Mouse (Mus musculus) forebrain, embryonic 14.5 days (tissue): ENCODE measurements around the gene Gsta2. TPM values are rescaled to one million over a fixed set of nuclear protein-coding genes. Genes with fewer than 3 reads are reported as not detected.
"Not testable (repeated sequence)": the region's sequence is repeated elsewhere in the genome, so short reads cannot be mapped to it uniquely, and the experiment has no call there.

Experiments
- ATAC-seq: fragments of 200-750 bp; cut with Nextera tagmentation; 2 replicates; pipeline ENCODE4 v1.8.0; 2017; ENCODE audit warnings: mild to moderate bottlenecking, moderate library complexity
- DNase-seq: peaks from one replicate; pipeline ENCODE4 v3.0.0-alpha.2; 2015; ENCODE audit warnings: low spot score
- H3K27ac ChIP-seq: fragments of 300-500 bp; sonication (generic); 2 replicates; pipeline ENCODE4 v1.5.1; 2014; ENCODE audit warnings: low read depth, mild to moderate bottlenecking, control low read depth, low read length, moderate library complexity
- H3K27me3 ChIP-seq: fragments of 300-500 bp; sonication (generic); replicated peaks from 2 replicates; pipeline ENCODE4 v1.6.1; 2014; ENCODE audit warnings: low read length, control low read depth, mixed read lengths; ENCODE audit not compliant: control insufficient read depth, insufficient read depth
- H3K36me3 ChIP-seq: fragments of 300-500 bp; sonication (generic); 2 replicates; pipeline ENCODE4 v1.6.1; 2014; ENCODE audit warnings: low read length, control low read depth; ENCODE audit not compliant: control insufficient read depth, insufficient read depth
- H3K4me1 ChIP-seq: fragments of 300-500 bp; sonication (generic); 2 replicates; pipeline ENCODE4 v1.6.1; 2014; ENCODE audit warnings: antibody characterized with exemption, low read length, control low read depth; ENCODE audit not compliant: control insufficient read depth, insufficient read depth
- H3K4me2 ChIP-seq: fragments of 300-500 bp; sonication (generic); 2 replicates; pipeline ENCODE4 v1.6.1; 2014; ENCODE audit warnings: mild to moderate bottlenecking, control low read depth, low read length
- H3K4me3 ChIP-seq: fragments of 300-500 bp; sonication (generic); 2 replicates; pipeline ENCODE4 v1.5.1; 2014; ENCODE audit warnings: low read depth, low read length, control low read depth
- H3K9ac ChIP-seq: fragments of 300-500 bp; sonication (generic); 2 replicates; pipeline ENCODE4 v1.6.1; 2014; ENCODE audit warnings: mild to moderate bottlenecking, low read length, control low read depth, moderate library complexity
- H3K9me3 ChIP-seq: fragments of 300-500 bp; sonication (generic); replicated peaks from 2 replicates; pipeline ENCODE4 v1.6.1; 2016; ENCODE audit warnings: low read length, control low read depth, mixed read lengths; ENCODE audit not compliant: control insufficient read depth
- WGBS: fragments of 180-500 bp; shearing (Covaris S2); extraction: QIAGEN DNeasy Blood & Tissue Kit; methylation state at CpG from one replicate; pipeline ENCODE4 v1.1.7; 2014; 5-methylcytosine and 5-hydroxymethylcytosine counted together
- polyA plus RNA-seq: library from polyadenylated mRNA; unstranded; fragments of >200 nt; fragmentation: Nextera tagmentation; extraction: Ambion mirVana; gene quantifications from 2 replicates; pipeline ENCODE4 v1.2.1, GENCODE M21; 2014

Gene Gsta2
- polyA plus RNA-seq, 1 experiment from 2014 or later = not detected

DNA sequence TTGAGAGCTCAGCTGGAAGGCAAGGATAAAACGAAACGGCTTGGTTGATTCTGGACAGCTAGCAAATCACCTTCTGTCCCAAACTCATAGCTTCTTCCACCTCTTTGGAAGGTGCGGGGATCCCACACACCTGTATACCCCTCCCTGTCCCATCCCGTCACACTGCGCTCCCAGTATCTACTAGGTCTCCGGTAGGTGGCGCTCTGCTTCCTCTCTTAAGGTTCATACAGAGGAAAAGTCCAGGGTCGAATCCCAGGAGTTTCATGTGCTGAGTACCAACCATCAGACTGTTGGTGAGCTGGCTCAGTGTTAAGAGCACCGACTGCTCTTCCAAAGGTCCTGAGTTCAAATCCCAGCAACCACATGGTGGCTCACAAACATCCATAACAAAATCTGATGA lies 2.5 kb upstream of the Gsta2 start:
- H3K4me2 ChIP-seq = no peak overlapping the region
- no peaks in the 10 kb centered on the region for H3K36me3 ChIP-seq
- H3K9ac ChIP-seq = no peak overlapping the region
- ATAC-seq (peak; percentile 72), DNase-seq (peak; percentile 81)
- H3K27me3 ChIP-seq = no peaks in the 10 kb centered on the region
- WGBS = 13% methylated on average over 9 of the region's 9 CpGs
- no peak overlapping the region for H3K27ac ChIP-seq
- H3K4me3 ChIP-seq = no peak overlapping the region
- H3K9me3 ChIP-seq = no peaks in the 10 kb centered on the region
- no peaks in the 10 kb centered on the region for H3K4me1 ChIP-seq

DNA sequence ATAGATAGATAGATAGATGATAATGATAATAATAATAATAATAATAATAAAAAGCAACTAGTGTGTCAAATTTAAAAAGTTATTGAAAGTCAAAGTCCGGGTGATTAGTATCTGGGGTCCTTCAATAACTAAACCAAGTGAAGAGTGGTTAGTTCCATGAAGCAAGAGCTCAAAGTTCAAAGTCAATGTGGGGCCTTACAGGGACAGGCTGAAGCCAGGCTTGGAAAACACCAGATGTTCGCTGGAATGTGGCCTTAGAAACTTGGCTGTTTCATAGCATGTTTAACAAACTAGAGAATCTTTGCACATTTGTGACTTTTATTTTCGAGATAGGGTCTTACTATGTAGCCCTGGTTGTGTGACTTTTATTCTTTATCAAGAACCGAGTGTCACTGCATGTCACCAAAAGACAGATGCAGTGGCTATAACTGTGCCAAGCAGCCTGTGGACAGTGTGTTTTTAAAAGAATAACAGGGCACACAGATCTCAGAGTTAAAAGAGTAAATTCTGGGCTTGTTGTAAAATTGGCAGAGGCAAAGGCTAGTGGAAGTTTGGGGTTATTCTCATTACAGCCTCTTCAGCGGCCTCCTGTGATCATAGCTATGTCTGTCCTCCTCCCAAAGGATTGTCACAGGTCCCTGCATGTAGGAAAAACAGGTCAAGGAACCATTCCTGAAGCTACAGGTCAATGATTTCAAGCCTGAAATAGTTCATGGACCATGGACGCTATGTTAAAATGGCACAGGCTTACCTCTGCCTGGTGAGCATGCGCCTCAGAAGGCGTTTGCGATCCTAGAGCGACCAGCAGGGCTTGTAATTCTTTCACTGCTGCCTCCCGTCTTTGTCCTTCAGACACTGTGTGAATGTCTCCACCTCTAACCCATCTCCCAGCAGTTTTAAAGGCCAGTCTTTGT lies 666 bp downstream of the Gsta2 start:
- Histone ChIP-seq H3K4me1 (no peaks in the 10 kb centered on the region), H3K9me3 (no peaks in the 10 kb centered on the region), H3K4me3 (no peak overlapping the region), H3K4me2 (no peak overlapping the region), H3K9ac (no peak overlapping the region), H3K36me3 (no peaks in the 10 kb centered on the region), H3K27ac (no peak overlapping the region), H3K27me3 (no peaks in the 10 kb centered on the region)
- WGBS = 83% methylated on average over 11 of the region's 11 CpGs
- DNase-seq = no peak
- no peak for ATAC-seq

GRCm38 (mm10) chr9:78351504-78352220 lies 3.9 kb downstream of the Gsta2 start:
- H3K36me3 ChIP-seq = no peaks in the 10 kb centered on the region
- WGBS = 85% methylated on average over 6 of the region's 6 CpGs
- H3K9ac ChIP-seq = no peak overlapping the region
- H3K4me2 ChIP-seq = no peak overlapping the region
- H3K4me1 ChIP-seq = no peaks in the 10 kb centered on the region
- DNase-seq (no peak), ATAC-seq (no peak)
- H3K27ac ChIP-seq = no peak overlapping the region
- H3K27me3 ChIP-seq = no peaks in the 10 kb centered on the region
- no peak overlapping the region for H3K4me3 ChIP-seq
- H3K9me3 ChIP-seq = no peaks in the 10 kb centered on the region

DNA sequence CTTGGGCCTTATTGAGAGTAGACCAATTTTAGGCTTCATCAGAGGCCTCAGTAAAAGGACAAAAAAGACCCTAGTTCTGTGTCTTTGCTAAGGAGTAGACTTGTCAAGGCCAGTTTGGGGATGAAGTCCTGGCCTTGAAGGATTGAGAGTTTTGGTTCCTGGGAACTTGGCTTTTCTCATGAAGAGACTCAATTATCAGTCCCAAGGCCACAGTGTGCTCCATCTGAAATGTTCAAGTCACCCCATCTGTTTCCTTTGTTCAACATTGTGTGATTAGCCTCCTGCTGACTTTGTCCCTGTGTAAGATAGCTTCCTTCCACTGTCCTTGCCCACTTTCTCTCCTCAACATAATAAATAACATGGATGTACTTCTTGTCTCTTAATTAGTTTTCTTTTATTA lies 5.6 kb downstream of the Gsta2 start:
- DNase-seq, H3K9ac ChIP-seq, ATAC-seq, H3K4me3 ChIP-seq, H3K9me3 ChIP-seq, H3K4me2 ChIP-seq, H3K36me3 ChIP-seq, H3K4me1 ChIP-seq, H3K27me3 ChIP-seq, H3K27ac ChIP-seq: not testable (repeated sequence)

- H3K4me1 ChIP-seq, H3K9ac ChIP-seq, H3K27me3 ChIP-seq, H3K27ac ChIP-seq, H3K36me3 ChIP-seq, H3K4me2 ChIP-seq, H3K4me3 ChIP-seq, ATAC-seq, DNase-seq, H3K9me3 ChIP-seq: not testable (repeated sequence)
- WGBS = 81% methylated on average over 3 of the region's 3 CpGs
These were observed 6.4 kb downstream of the Gsta2 start for GRCm38 (mm10) chr9:78349141-78349540.

GRCm38 (mm10) chr9:78348206-78349004 lies 7.2 kb downstream of the Gsta2 start:
- H3K9ac ChIP-seq, H3K4me3 ChIP-seq, H3K9me3 ChIP-seq, H3K36me3 ChIP-seq, DNase-seq, ATAC-seq, H3K4me1 ChIP-seq, H3K27ac ChIP-seq, H3K4me2 ChIP-seq, H3K27me3 ChIP-seq: not testable (repeated sequence)
- 66% methylated on average over 6 of the region's 6 CpGs for WGBS

GRCm38 (mm10) chr9:78347004-78347403 lies 8.6 kb downstream of the Gsta2 start:
- WGBS = 72% methylated on average over 3 of the region's 3 CpGs
- ATAC-seq (no peak), DNase-seq (no peak)
- no peak overlapping the region for H3K27ac ChIP-seq
- H3K4me1 ChIP-seq = no peaks in the 10 kb centered on the region
- H3K27me3 ChIP-seq = no peaks in the 10 kb centered on the region
- no peak overlapping the region for H3K9ac ChIP-seq
- no peaks in the 10 kb centered on the region for H3K9me3 ChIP-seq
- no peaks in the 10 kb centered on the region for H3K36me3 ChIP-seq
- no peak overlapping the region for H3K4me2 ChIP-seq
- no peak overlapping the region for H3K4me3 ChIP-seq

DNA sequence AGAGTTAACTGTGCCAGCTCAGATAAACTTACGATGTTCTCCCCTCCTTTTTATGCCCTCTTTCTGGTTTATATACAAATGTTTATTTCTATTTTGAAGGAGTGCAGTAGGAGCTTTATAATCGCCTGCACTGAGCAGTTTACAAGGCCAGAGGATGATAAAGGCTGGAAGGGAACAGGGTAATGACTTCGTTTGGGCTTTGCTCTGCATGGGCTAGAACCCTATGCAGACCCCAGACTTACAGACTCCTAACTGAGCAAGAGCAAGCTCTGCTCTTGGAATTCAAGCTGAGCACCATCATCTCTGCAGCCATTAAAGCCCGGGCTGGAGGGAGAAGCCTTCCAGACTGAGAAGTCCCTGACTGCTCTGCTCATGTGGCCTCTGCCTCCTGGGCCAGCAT lies 10.4 kb downstream of the Gsta2 start:
- ATAC-seq, H3K4me1 ChIP-seq: not testable (repeated sequence)

More for the DNA sequence above, 10.4 kb downstream of the Gsta2 start:
- H3K27ac ChIP-seq, H3K9ac ChIP-seq, H3K4me2 ChIP-seq, H3K4me3 ChIP-seq, H3K27me3 ChIP-seq, DNase-seq, H3K9me3 ChIP-seq, H3K36me3 ChIP-seq: not testable (repeated sequence)
- WGBS = 56% methylated on average over 3 of the region's 4 CpGs
